Mouse (Mus musculus) heart, embryonic 16.5 days (tissue): ENCODE data around the gene Lonrf2. TPM values are rescaled to one million over a fixed set of nuclear protein-coding genes. Genes with fewer than 3 reads are reported as not detected.
A peak's percentile ranks its signal among the peaks of the same experiment; 100 is the strongest.

Experiments used
- ATAC-seq: fragments of 200-750 bp; cut with Nextera tagmentation; replicated peaks from 2 replicates; pipeline ENCODE4 v1.8.0; 2017; ENCODE audit warnings: moderate number of reproducible peaks; ENCODE audit not compliant: insufficient read depth, low FRiP score; ENCODE audit errors: extremely low read depth
- H3K27ac ChIP-seq: fragments of 300-500 bp; sonication (generic); 2 replicates; pipeline ENCODE4 v1.5.1; 2014; ENCODE audit warnings: mild to moderate bottlenecking, low read length, control low read depth, moderate library complexity
- H3K27me3 ChIP-seq: fragments of 300-500 bp; sonication (generic); 2 replicates; pipeline ENCODE4 v1.6.1; 2014; ENCODE audit warnings: low read length, mixed read lengths; ENCODE audit not compliant: control insufficient read depth, insufficient read depth
- H3K36me3 ChIP-seq: fragments of 300-500 bp; sonication (generic); 2 replicates; pipeline ENCODE4 v1.6.1; 2014; ENCODE audit not compliant: control insufficient read depth, insufficient read depth
- H3K4me1 ChIP-seq: fragments of 300-500 bp; sonication (generic); 2 replicates; pipeline ENCODE4 v1.6.1; 2014; ENCODE audit warnings: low read length, mixed read lengths; ENCODE audit not compliant: control insufficient read depth, insufficient read depth
- H3K4me2 ChIP-seq: fragments of 300-500 bp; sonication (generic); 2 replicates; pipeline ENCODE4 v1.6.1; 2014; ENCODE audit warnings: low read depth, mild to moderate bottlenecking, control low read depth, low read length
- H3K4me3 ChIP-seq: fragments of 300-500 bp; sonication (generic); 2 replicates; pipeline ENCODE4 v1.5.1; 2014; ENCODE audit warnings: mild to moderate bottlenecking, control low read depth, low read length
- H3K9ac ChIP-seq: fragments of 300-500 bp; sonication (generic); 2 replicates; pipeline ENCODE4 v1.6.1; 2014; ENCODE audit warnings: low read length, control low read depth
- H3K9me3 ChIP-seq: fragments of 300-500 bp; sonication (generic); replicated peaks from 2 replicates; pipeline ENCODE4 v1.6.1; 2016; ENCODE audit warnings: low read length; ENCODE audit not compliant: control insufficient read depth
- WGBS: fragments of 180-500 bp; shearing (Covaris S2); extraction: QIAGEN DNeasy Blood & Tissue Kit; methylation state at CpG from one replicate; pipeline ENCODE4 v1.1.7; 2014; 5-methylcytosine and 5-hydroxymethylcytosine counted together
- polyA plus RNA-seq: library from polyadenylated mRNA; unstranded; fragments of >200 nt; fragmentation: Nextera tagmentation; extraction: Ambion mirVana; gene quantifications from 2 replicates; pipeline ENCODE4 v1.2.1, GENCODE M21; 2015

Gene Lonrf2
- polyA plus RNA-seq, result 0.34 and 0.74 TPM in 2 replicates

GRCm38 (mm10) chr1:38836477-38836872 lies at the start of gene Lonrf2:
Lonrf2 (minus strand) TSS chr1:38836711.
- H3K4me2 ChIP-seq, result peak within 1 kb of the TSS; percentile 95
- no peaks in the 10 kb centered on the region for H3K36me3 ChIP-seq
- no peak within 1 kb of the TSS for H3K27ac ChIP-seq
- peaks cover 23% of the 10 kb centered on the region for H3K27me3 ChIP-seq
- H3K4me3 ChIP-seq, result peak within 1 kb of the TSS; percentile 63
- no peaks in the 10 kb centered on the region for H3K9me3 ChIP-seq
- no peaks in the 10 kb centered on the region for H3K4me1 ChIP-seq
- WGBS, result 1% methylated on average over 47 of the region's 47 CpGs
- H3K9ac ChIP-seq, result peak within 1 kb of the TSS; percentile 71
- ATAC-seq, result peak; percentile 33; the same call in 1 of the 2 replicates

DNA sequence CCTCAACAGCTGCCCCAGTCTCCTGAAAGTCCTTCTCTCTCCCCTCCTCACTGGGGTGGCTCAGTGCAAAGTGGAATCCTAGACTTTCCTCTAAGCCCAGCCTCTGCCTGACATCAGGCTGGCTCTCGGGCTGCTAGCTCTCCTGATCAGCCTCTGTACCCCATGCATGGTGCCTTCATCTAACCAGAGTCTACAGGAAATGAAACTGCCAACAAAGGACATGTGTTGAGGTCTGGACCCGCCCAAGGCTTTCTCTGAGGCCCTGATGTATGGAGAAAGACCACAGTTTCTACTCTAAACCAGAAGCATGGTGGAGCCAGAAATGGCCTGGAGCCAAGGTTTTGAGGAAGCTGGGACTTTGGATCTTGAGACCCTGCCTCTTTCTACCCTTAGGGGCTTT lies 49.4 kb upstream of the Lonrf2 start:
- Histone ChIP-seq H3K4me3 (no peak overlapping the region), H3K27me3 (no peaks in the 10 kb centered on the region), H3K36me3 (no peaks in the 10 kb centered on the region), H3K27ac (no peak overlapping the region), H3K4me2 (no peak overlapping the region), H3K4me1 (no peaks in the 10 kb centered on the region), H3K9me3 (no peaks in the 10 kb centered on the region), H3K9ac (no peak overlapping the region)
- no peak for ATAC-seq
- 67% methylated on average over 2 of the region's 2 CpGs for WGBS

GRCm38 (mm10) chr1:38883766-38884165 lies 47.3 kb upstream of the Lonrf2 start:
- Histone ChIP-seq H3K4me1 (no peaks in the 10 kb centered on the region), H3K4me2 (no peak overlapping the region), H3K4me3 (no peak overlapping the region), H3K9me3 (0 out of 2 replicates have a peak, but pooled peaks cover 2% of the 10 kb centered on the region), H3K9ac (no peak overlapping the region), H3K36me3 (no peaks in the 10 kb centered on the region), H3K27ac (no peak overlapping the region), H3K27me3 (no peaks in the 10 kb centered on the region)
- WGBS, result 62% methylated on average over 9 of the region's 9 CpGs
- ATAC-seq, result 0 out of 2 replicates have a peak, but pooled peaks have one; percentile 38

DNA sequence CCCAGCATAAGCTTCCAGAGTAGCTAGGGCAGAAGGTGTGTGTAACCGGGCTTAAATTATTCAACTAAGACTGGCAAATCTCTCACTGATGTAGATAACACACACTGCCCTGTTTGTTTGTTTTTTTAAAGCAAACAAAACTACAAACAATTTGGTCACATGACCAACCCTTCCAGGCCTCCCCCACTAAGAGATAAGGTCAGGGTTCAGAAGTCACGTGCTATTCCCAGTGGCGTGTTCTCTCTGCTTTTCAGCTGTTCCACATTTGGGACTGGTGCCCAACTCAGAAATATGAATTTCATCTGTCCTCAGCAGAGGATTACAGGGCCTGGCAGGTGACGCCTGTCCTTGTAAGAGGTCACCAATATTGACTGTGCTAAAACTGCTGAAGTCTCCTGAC lies 46.2 kb upstream of the Lonrf2 start:
- no peaks in the 10 kb centered on the region for H3K36me3 ChIP-seq
- 0 out of 2 replicates have a peak, but pooled peaks cover 2% of the 10 kb centered on the region for H3K9me3 ChIP-seq
- H3K4me2 ChIP-seq, result no peak overlapping the region
- WGBS, result 75% methylated on average over 4 of the region's 4 CpGs
- H3K4me3 ChIP-seq, result no peak overlapping the region
- no peaks in the 10 kb centered on the region for H3K27me3 ChIP-seq
- ATAC-seq, result no peak
- H3K27ac ChIP-seq, result no peak overlapping the region
- H3K4me1 ChIP-seq, result no peaks in the 10 kb centered on the region
- H3K9ac ChIP-seq, result no peak overlapping the region

- ATAC-seq, result no peak
- H3K4me1 ChIP-seq, result no peaks in the 10 kb centered on the region
- no peak overlapping the region for H3K27ac ChIP-seq
- no peaks in the 10 kb centered on the region for H3K36me3 ChIP-seq
- no peak overlapping the region for H3K4me2 ChIP-seq
- 62% methylated on average over 4 of the region's 4 CpGs for WGBS
- H3K4me3 ChIP-seq, result no peak overlapping the region
- H3K9me3 ChIP-seq, result 0 out of 2 replicates have a peak, but pooled peaks cover 2% of the 10 kb centered on the region
- H3K27me3 ChIP-seq, result no peaks in the 10 kb centered on the region
- H3K9ac ChIP-seq, result no peak overlapping the region
Measured at GRCm38 (mm10) chr1:38881366-38881765, 44.9 kb upstream of the Lonrf2 start.

DNA sequence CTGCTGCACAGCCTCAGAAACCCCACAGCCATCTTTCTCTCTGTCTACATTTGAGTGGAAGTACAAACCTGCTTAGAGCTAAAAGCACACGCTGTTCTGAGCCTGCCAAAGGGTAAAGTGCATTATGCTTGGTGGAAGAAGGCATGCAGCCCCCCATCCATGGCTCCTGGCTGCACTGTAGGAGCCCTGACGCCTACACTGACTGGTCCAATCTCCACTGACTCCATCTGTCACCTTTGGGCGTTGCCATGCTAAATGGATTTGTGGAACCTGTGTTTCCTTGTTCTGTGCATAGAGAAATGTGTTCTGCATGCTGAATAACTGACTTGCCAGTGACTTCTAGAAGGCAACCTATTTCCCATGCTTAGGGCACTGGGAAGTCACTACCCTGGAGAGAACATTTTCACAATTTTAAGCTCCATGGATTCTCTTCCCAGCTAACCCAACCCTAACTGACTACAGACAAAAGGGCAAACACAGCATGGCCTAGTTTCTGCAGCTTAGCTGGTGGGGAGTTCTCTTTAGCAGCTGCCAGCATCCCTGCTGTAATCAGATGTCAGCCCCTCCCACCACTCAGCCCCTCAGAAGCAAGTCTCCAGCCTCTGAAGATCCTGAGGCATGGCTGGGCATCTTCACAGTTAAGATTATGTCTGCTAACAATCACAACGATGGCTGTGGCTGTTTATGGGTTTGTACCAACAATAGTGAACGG lies 40.3 kb upstream of the Lonrf2 start:
- Histone ChIP-seq H3K27me3 (no peaks in the 10 kb centered on the region), H3K27ac (no peak overlapping the region), H3K4me2 (no peak overlapping the region), H3K9me3 (0 out of 2 replicates have a peak, but pooled peaks cover 2% of the 10 kb centered on the region), H3K4me3 (no peak overlapping the region), H3K9ac (no peak overlapping the region), H3K36me3 (no peaks in the 10 kb centered on the region), H3K4me1 (no peaks in the 10 kb centered on the region)
- ATAC-seq, result no peak
- WGBS, result 43% methylated on average over 5 of the region's 5 CpGs

GRCm38 (mm10) chr1:38873911-38874310 lies 37.4 kb upstream of the Lonrf2 start:
- no peak overlapping the region for H3K4me2 ChIP-seq
- 62% methylated on average over 5 of the region's 5 CpGs for WGBS
- no peaks in the 10 kb centered on the region for H3K4me1 ChIP-seq
- no peaks in the 10 kb centered on the region for H3K27me3 ChIP-seq
- H3K9ac ChIP-seq, result no peak overlapping the region
- H3K9me3 ChIP-seq, result no peaks in the 10 kb centered on the region
- H3K36me3 ChIP-seq, result no peaks in the 10 kb centered on the region
- no peak overlapping the region for H3K4me3 ChIP-seq
- no peak for ATAC-seq
- H3K27ac ChIP-seq, result no peak overlapping the region

DNA sequence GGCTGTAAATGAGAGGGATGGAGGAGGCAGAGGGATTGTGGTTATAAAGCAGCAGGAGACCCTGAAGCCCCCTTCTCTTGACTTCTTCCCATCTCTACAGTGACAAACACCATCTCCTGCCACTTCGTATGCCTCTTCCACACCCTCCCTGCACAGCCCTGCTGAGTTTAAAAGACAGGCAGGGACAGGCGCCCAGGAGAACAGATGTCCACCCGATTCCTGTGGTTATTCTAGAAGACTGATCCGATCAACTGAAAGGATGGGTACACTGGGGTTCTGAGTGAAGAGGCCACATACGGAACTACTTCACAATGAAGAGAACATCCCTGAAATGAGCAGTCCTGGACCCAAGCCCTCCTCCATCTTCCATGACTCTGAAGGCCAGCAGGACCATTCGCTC lies 35.3 kb upstream of the Lonrf2 start:
- H3K27ac ChIP-seq, result no peak overlapping the region
- 83% methylated on average over 6 of the region's 6 CpGs for WGBS
- ATAC-seq, result no peak

GRCm38 (mm10) chr1:38869398-38870195 lies 33.1 kb upstream of the Lonrf2 start:
- no peak overlapping the region for H3K4me3 ChIP-seq
- no peak for ATAC-seq

More for the DNA sequence above, 35.3 kb upstream of the Lonrf2 start:
- Histone ChIP-seq H3K36me3 (no peaks in the 10 kb centered on the region), H3K9ac (no peak overlapping the region), H3K27me3 (no peaks in the 10 kb centered on the region), H3K4me2 (no peak overlapping the region), H3K4me3 (no peak overlapping the region), H3K4me1 (no peaks in the 10 kb centered on the region), H3K9me3 (no peaks in the 10 kb centered on the region)

More at GRCm38 (mm10) chr1:38869398-38870195, 33.1 kb upstream of the Lonrf2 start:
- Histone ChIP-seq H3K27ac (no peak overlapping the region), H3K36me3 (no peaks in the 10 kb centered on the region), H3K27me3 (no peaks in the 10 kb centered on the region), H3K4me1 (no peaks in the 10 kb centered on the region), H3K9me3 (no peaks in the 10 kb centered on the region), H3K9ac (no peak overlapping the region), H3K4me2 (no peak overlapping the region)
- WGBS, result 57% methylated on average over 13 of the region's 13 CpGs
